Mouse (Mus musculus) midbrain, embryonic 16.5 days (tissue): ENCODE results near the gene Echdc2. TPM values are rescaled to one million over a fixed set of nuclear protein-coding genes. Genes with fewer than 3 reads are reported as not detected.

Experiments
- ATAC-seq: fragments of 200-750 bp; cut with Nextera tagmentation; 2 replicates; pipeline ENCODE4 v1.8.0; 2017; ENCODE audit warnings: moderate TSS enrichment
- H3K27ac ChIP-seq: fragments of 300-500 bp; sonication (generic); 2 replicates; pipeline ENCODE4 v1.5.1; 2014; ENCODE audit warnings: mild to moderate bottlenecking, low read length, mixed read lengths
- H3K27me3 ChIP-seq: fragments of 300-500 bp; sonication (generic); 2 replicates; pipeline ENCODE4 v1.6.1; 2014; ENCODE audit warnings: low read depth, low read length, mixed read lengths; ENCODE audit not compliant: control insufficient read depth, insufficient read depth
- H3K36me3 ChIP-seq: fragments of 300-500 bp; sonication (generic); 2 replicates; pipeline ENCODE4 v1.6.1; 2014; ENCODE audit warnings: mild to moderate bottlenecking, low read length, moderate library complexity, mixed read lengths; ENCODE audit not compliant: control insufficient read depth, insufficient read depth
- H3K4me1 ChIP-seq: fragments of 300-500 bp; sonication (generic); 2 replicates; pipeline ENCODE4 v1.6.1; 2014; ENCODE audit warnings: mild to moderate bottlenecking, low read length, mixed read lengths; ENCODE audit not compliant: control insufficient read depth, insufficient read depth
- H3K4me2 ChIP-seq: fragments of 300-500 bp; sonication (generic); 2 replicates; pipeline ENCODE4 v1.6.1; 2014; ENCODE audit warnings: mild to moderate bottlenecking, low read length, mixed read lengths
- H3K4me3 ChIP-seq: fragments of 300-500 bp; sonication (generic); 2 replicates; pipeline ENCODE4 v1.5.1; 2014; ENCODE audit warnings: low read depth, mild to moderate bottlenecking, low read length, moderate library complexity, mixed read lengths
- H3K9ac ChIP-seq: fragments of 300-500 bp; sonication (generic); 2 replicates; pipeline ENCODE4 v1.6.1; 2014; ENCODE audit warnings: low read depth, low read length, mixed read lengths
- H3K9me3 ChIP-seq: fragments of 300-500 bp; sonication (generic); replicated peaks from 2 replicates; pipeline ENCODE4 v1.6.1; 2014; ENCODE audit warnings: mild to moderate bottlenecking, low read length, mixed read lengths; ENCODE audit not compliant: control insufficient read depth, poor library complexity, severe bottlenecking
- WGBS: fragments of 180-500 bp; shearing (Covaris S2); extraction: QIAGEN DNeasy Blood & Tissue Kit; methylation state at CpG from one replicate; pipeline ENCODE4 v1.1.7; 2014; 5-methylcytosine and 5-hydroxymethylcytosine counted together
- polyA plus RNA-seq: library from polyadenylated mRNA; unstranded; fragments of >200 nt; fragmentation: Nextera tagmentation; extraction: Ambion mirVana; gene quantifications from 2 replicates; pipeline ENCODE4 v1.2.1, GENCODE M21; 2015

Gene Echdc2
- polyA plus RNA-seq, 1 experiment from 2014 or later, result 9.5 TPM

GRCm38 (mm10) chr4:108168056-108168455 is 2.8 kb downstream of the Echdc2 start:
- no peaks in the 10 kb centered on the region for H3K36me3 ChIP-seq
- H3K9ac ChIP-seq, result no peak overlapping the region
- no peaks in the 10 kb centered on the region for H3K27me3 ChIP-seq
- H3K4me1 ChIP-seq, result no peaks in the 10 kb centered on the region
- 83% methylated on average over 6 of the region's 6 CpGs for WGBS
- H3K27ac ChIP-seq, result no peak overlapping the region
- no peak overlapping the region for H3K4me2 ChIP-seq
- no peak overlapping the region for H3K4me3 ChIP-seq
- no peak for ATAC-seq
- H3K9me3 ChIP-seq, result no peaks in the 10 kb centered on the region

GRCm38 (mm10) chr4:108182278-108182677 is 17.0 kb downstream of the Echdc2 start:
- no peaks in the 10 kb centered on the region for H3K36me3 ChIP-seq
- no peak overlapping the region for H3K4me2 ChIP-seq
- no peak overlapping the region for H3K4me3 ChIP-seq
- whole genome bisulfite sequencing, result 16% methylated on average over 1 of the region's 1 CpGs
- H3K4me1 ChIP-seq, result no peaks in the 10 kb centered on the region
- no peak overlapping the region for H3K27ac ChIP-seq
- no peak for ATAC-seq
- H3K9ac ChIP-seq, result no peak overlapping the region
- H3K27me3 ChIP-seq, result no peaks in the 10 kb centered on the region
- no peaks in the 10 kb centered on the region for H3K9me3 ChIP-seq

- Histone ChIP-seq H3K4me1 (no peaks in the 10 kb centered on the region), H3K4me3 (no peak overlapping the region), H3K36me3 (no peaks in the 10 kb centered on the region), H3K9me3 (no peaks in the 10 kb centered on the region), H3K9ac (no peak overlapping the region), H3K27ac (no peak overlapping the region), H3K27me3 (no peaks in the 10 kb centered on the region), H3K4me2 (peak overlapping the region; percentile 3; the same call in 1 of the 2 replicates)
- no peak for ATAC-seq
- WGBS, result 69% methylated on average over 2 of the region's 2 CpGs
These were observed 27.6 kb downstream of the Echdc2 start for GRCm38 (mm10) chr4:108192821-108193323.

GRCm38 (mm10) chr4:108196277-108196855 is 31.1 kb downstream of the Echdc2 start:
- H3K27me3 ChIP-seq, result no peaks in the 10 kb centered on the region
- H3K4me2 ChIP-seq, result no peak overlapping the region
- 62% methylated on average over 6 of the region's 6 CpGs for WGBS
- H3K4me3 ChIP-seq, result no peak overlapping the region
- H3K9me3 ChIP-seq, result no peaks in the 10 kb centered on the region
- no peaks in the 10 kb centered on the region for H3K4me1 ChIP-seq
- H3K27ac ChIP-seq, result no peak overlapping the region
- H3K9ac ChIP-seq, result no peak overlapping the region
- no peaks in the 10 kb centered on the region for H3K36me3 ChIP-seq
- ATAC-seq, result no peak

- 65% methylated on average over 2 of the region's 2 CpGs for WGBS
These were observed 34.0 kb downstream of the Echdc2 start for GRCm38 (mm10) chr4:108199236-108199635.

GRCm38 (mm10) chr4:108204629-108205028 is 39.4 kb downstream of the Echdc2 start:
- 88% methylated on average over 6 of the region's 6 CpGs for WGBS
- H3K4me2 ChIP-seq, result no peak overlapping the region
- H3K27me3 ChIP-seq, result no peaks in the 10 kb centered on the region
- H3K4me1 ChIP-seq, result no peaks in the 10 kb centered on the region
- no peaks in the 10 kb centered on the region for H3K9me3 ChIP-seq
- H3K4me3 ChIP-seq, result no peak overlapping the region
- no peak for ATAC-seq
- H3K9ac ChIP-seq, result no peak overlapping the region
- H3K36me3 ChIP-seq, result no peaks in the 10 kb centered on the region
- H3K27ac ChIP-seq, result no peak overlapping the region

More at GRCm38 (mm10) chr4:108199236-108199635, 34.0 kb downstream of the Echdc2 start:
- Histone ChIP-seq H3K36me3 (no peaks in the 10 kb centered on the region), H3K4me3 (no peak overlapping the region), H3K4me1 (no peaks in the 10 kb centered on the region), H3K9ac (no peak overlapping the region), H3K4me2 (no peak overlapping the region), H3K9me3 (no peaks in the 10 kb centered on the region), H3K27me3 (no peaks in the 10 kb centered on the region), H3K27ac (no peak overlapping the region)
- no peak for ATAC-seq

GRCm38 (mm10) chr4:108213023-108213422 is 47.8 kb downstream of the Echdc2 start:
- 81% methylated on average over 2 of the region's 2 CpGs for WGBS
- H3K4me3 ChIP-seq, result no peak overlapping the region
- ATAC-seq, result no peak
- H3K9me3 ChIP-seq, result 0 out of 2 replicates have a peak, but pooled peaks cover 3% of the 10 kb centered on the region
- H3K27ac ChIP-seq, result no peak overlapping the region
- H3K36me3 ChIP-seq, result no peaks in the 10 kb centered on the region
- H3K27me3 ChIP-seq, result peaks cover 13% of the 10 kb centered on the region
- H3K4me1 ChIP-seq, result peaks cover 4% of the 10 kb centered on the region; the same call in 1 of the 2 replicates
- H3K9ac ChIP-seq, result no peak overlapping the region
- no peak overlapping the region for H3K4me2 ChIP-seq

- Histone ChIP-seq H3K4me3 (peak within 1 kb of the TSS; percentile 38), H3K9me3 (no peaks in the 10 kb centered on the region), H3K9ac (no peak within 1 kb of the TSS), H3K27ac (no peak within 1 kb of the TSS), H3K4me1 (peaks cover 4% of the 10 kb centered on the region; the same call in 1 of the 2 replicates), H3K4me2 (peak within 1 kb of the TSS; percentile 54), H3K36me3 (no peaks in the 10 kb centered on the region), H3K27me3 (peaks cover 29% of the 10 kb centered on the region)
- 1% methylated on average over 97 of the region's 107 CpGs for WGBS
- no peak for ATAC-seq
These were observed 52.3 kb downstream of the Echdc2 start, which contains the start of gene Zyg11a for GRCm38 (mm10) chr4:108217332-108218179. TSS of gene Zyg11a (minus strand) at chr4:108218048.

GRCm38 (mm10) chr4:108219019-108219418 is 53.8 kb downstream of the Echdc2 start:
- Histone ChIP-seq H3K27ac (no peak overlapping the region), H3K4me2 (no peak overlapping the region), H3K4me1 (peaks cover 4% of the 10 kb centered on the region; the same call in 1 of the 2 replicates), H3K9ac (no peak overlapping the region), H3K4me3 (no peak overlapping the region), H3K9me3 (no peaks in the 10 kb centered on the region), H3K27me3 (peaks cover 29% of the 10 kb centered on the region), H3K36me3 (no peaks in the 10 kb centered on the region)
- no peak for ATAC-seq
- WGBS, result 12% methylated on average over 9 of the region's 9 CpGs
